ENCODE assay signal across 9 mouse cellular contexts in genomic region chr1:155217865-155218541, GRCm38 (mm10). TPM values are rescaled to one million over a fixed set of nuclear protein-coding genes. Genes with fewer than 3 reads are reported as not detected.
DNase-seq lines count a peak whose midpoint lies in the region; ATAC-seq lines count a peak whose summit lies in the region.
"Had no signal": no experiment of that assay in that cellular context is flagged by ENCODE, and none has a peak within 500 bp of the region (broad histone marks: within the 10 kb centered on the region; RNA-seq: fewer than 3 reads in every experiment).

No protein-coding gene starts in this region.

- H3K9ac ChIP-seq in liver, embryonic 12.5 days: no peak overlapping the region

- no peak for ATAC-seq in liver, embryonic 12.5 days
- ATAC-seq in granulocyte monocyte progenitor cell, adult 5-6 weeks (replicated peaks; ENCODE audit: poor library complexity, severe bottlenecking): peak; percentile 31

- DNase-seq in adrenal gland, adult (ENCODE audit: inconsistent age in 2 of 2, low spot score in 1 of 2): peak; percentile 48 to 83
- DNase-seq in adrenal gland, postnatal 25 days: no peak
- peak; percentile 49 for DNase-seq in liver
- DNase-seq in cerebellum, adult 11-12 months: peak; percentile 67
- DNase-seq in lung, postnatal 36 days: peak; percentile 64
- peak; percentile 78 for DNase-seq in splenic B cell, adult 2 months (ENCODE audit: low read depth, low spot score)

- WGBS in liver, embryonic 12.5 days (ENCODE audit: insufficient replicate concordance): 44% methylated on average over 9 of the region's 9 CpGs

- H3K9me3 ChIP-seq in liver, embryonic 12.5 days (replicated peaks): no peaks in the 10 kb centered on the region
- H3K9me3 ChIP-seq: heart, embryonic 13.5 days had no signal

- peaks cover 9% of the 10 kb centered on the region; the same call in 1 of the 2 replicates for H3K27me3 ChIP-seq in liver, embryonic 12.5 days (replicated peaks)
- H3K27me3 ChIP-seq in splenic B cell, adult 2 months (ENCODE audit: control insufficient read depth, insufficient read depth, low read length, poor library complexity, severe bottlenecking): no peaks in the 10 kb centered on the region
- H3K27me3 ChIP-seq: heart, embryonic 13.5 days had no signal

- H3K4me3 ChIP-seq in liver, embryonic 12.5 days: no peak overlapping the region
- H3K4me3 ChIP-seq: heart, embryonic 13.5 days had no signal

- peaks cover 6% of the 10 kb centered on the region; the same call in 1 of the 2 replicates for H3K4me1 ChIP-seq in liver, embryonic 12.5 days

- H3K27ac ChIP-seq in liver, embryonic 12.5 days: no peak overlapping the region
- H3K27ac ChIP-seq: heart, embryonic 13.5 days had no signal

- H3K36me3 ChIP-seq in liver, embryonic 12.5 days: no peaks in the 10 kb centered on the region
- H3K36me3 ChIP-seq in splenic B cell, adult 2 months (ENCODE audit: control insufficient read depth, insufficient read depth, low read length, poor library complexity, severe bottlenecking): no peaks in the 10 kb centered on the region

- no peak overlapping the region for H3K4me2 ChIP-seq in liver, embryonic 12.5 days
- H3K4me2 ChIP-seq: heart, embryonic 13.5 days had no signal

RNA-seq across cellular contexts. Expression of gene BC034090, which starts 26.2 kb away (rescaled TPM):
- 33.9 and 35.3 TPM in 2 replicates for total RNA-seq in adrenal gland, postnatal 25 days (2021)
- 0.28 and 0.46 TPM in 2 replicates for polyA plus RNA-seq in liver, embryonic 12.5 days (2016; fragmentation: Nextera tagmentation; extraction: Ambion mirVana)
- total RNA-seq in granulocyte monocyte progenitor cell, adult 5-6 weeks (2014; fragmentation: Nextera tagmentation): 2.5 TPM in 1 of 2 replicates, not detected in the other
- total RNA-seq in granulocyte monocyte progenitor cell, adult 5-6 weeks (2017): 0.13 TPM in 1 of 2 replicates, not detected in the other

RNA-seq across cellular contexts. Expression of gene Stx6, which starts 59.5 kb away (rescaled TPM):
- 38.3 and 57.5 TPM in 2 replicates for total RNA-seq in adrenal gland, postnatal 25 days (2021)
- 21.8 and 24.0 TPM in 2 replicates for polyA plus RNA-seq in liver, embryonic 12.5 days (2016; fragmentation: Nextera tagmentation; extraction: Ambion mirVana)
- total RNA-seq in granulocyte monocyte progenitor cell, adult 5-6 weeks (2014; fragmentation: Nextera tagmentation): 43.5 and 45.7 TPM in 2 replicates
- 36.5 and 48.2 TPM in 2 replicates for total RNA-seq in granulocyte monocyte progenitor cell, adult 5-6 weeks (2017)
